Mouse (Mus musculus) midbrain, embryonic 11.5 days (tissue): Measurements from ENCODE around the gene Ssr1. TPM values are rescaled to one million over a fixed set of nuclear protein-coding genes. Genes with fewer than 3 reads are reported as not detected.

ENCODE experiments used
- ATAC-seq: fragments of 200-750 bp; cut with Nextera tagmentation; 2 replicates; pipeline ENCODE4 v1.8.0; 2017; ENCODE audit warnings: moderate TSS enrichment, moderate library complexity; ENCODE audit not compliant: low FRiP score
- DNase-seq: peaks from one replicate; pipeline ENCODE4 v3.0.0; 2015; ENCODE audit warnings: low spot score; ENCODE audit errors: missing footprints
- H3K27ac ChIP-seq: fragments of 300-500 bp; sonication (generic); 2 replicates; pipeline ENCODE4 v1.5.1; 2014; ENCODE audit warnings: low read depth, low read length
- H3K27me3 ChIP-seq: fragments of 300-500 bp; sonication (generic); 2 replicates; pipeline ENCODE4 v1.6.1; 2014; ENCODE audit warnings: mild to moderate bottlenecking, low read length, moderate library complexity, mixed read lengths; ENCODE audit not compliant: control insufficient read depth, insufficient read depth
- H3K36me3 ChIP-seq: fragments of 300-500 bp; sonication (generic); 2 replicates; pipeline ENCODE4 v1.6.1; 2014; ENCODE audit warnings: mild to moderate bottlenecking, low read length, moderate library complexity, mixed read lengths; ENCODE audit not compliant: control insufficient read depth, insufficient read depth
- H3K4me1 ChIP-seq: fragments of 300-500 bp; sonication (generic); 2 replicates; pipeline ENCODE4 v1.6.1; 2014; ENCODE audit warnings: low read length; ENCODE audit not compliant: control insufficient read depth, insufficient read depth
- H3K4me2 ChIP-seq: fragments of 300-500 bp; sonication (generic); 2 replicates; pipeline ENCODE4 v1.6.1; 2014; ENCODE audit warnings: mild to moderate bottlenecking, moderate library complexity
- H3K4me3 ChIP-seq: fragments of 300-500 bp; sonication (generic); 2 replicates; pipeline ENCODE4 v1.5.1; 2014; ENCODE audit warnings: low read depth, low read length
- H3K9ac ChIP-seq: fragments of 300-500 bp; sonication (generic); 2 replicates; pipeline ENCODE4 v1.6.1; 2014; ENCODE audit warnings: low read length
- H3K9me3 ChIP-seq: fragments of 300-500 bp; sonication (generic); 2 replicates; pipeline ENCODE4 v1.6.1; 2016; ENCODE audit warnings: low read length; ENCODE audit not compliant: control insufficient read depth
- WGBS: fragments of 180-500 bp; shearing (Covaris S2); extraction: QIAGEN DNeasy Blood & Tissue Kit; methylation state at CpG from one replicate; pipeline ENCODE4 v1.1.7; 2014; 5-methylcytosine and 5-hydroxymethylcytosine counted together
- polyA plus RNA-seq: library from polyadenylated mRNA; unstranded; fragments of >200 nt; fragmentation: Nextera tagmentation; extraction: Ambion mirVana; gene quantifications from 2 replicates; pipeline ENCODE4 v1.2.1, GENCODE M21; 2014

The Ssr1 gene
- polyA plus RNA-seq, 1 experiment from 2014 or later, result 114 TPM

DNA sequence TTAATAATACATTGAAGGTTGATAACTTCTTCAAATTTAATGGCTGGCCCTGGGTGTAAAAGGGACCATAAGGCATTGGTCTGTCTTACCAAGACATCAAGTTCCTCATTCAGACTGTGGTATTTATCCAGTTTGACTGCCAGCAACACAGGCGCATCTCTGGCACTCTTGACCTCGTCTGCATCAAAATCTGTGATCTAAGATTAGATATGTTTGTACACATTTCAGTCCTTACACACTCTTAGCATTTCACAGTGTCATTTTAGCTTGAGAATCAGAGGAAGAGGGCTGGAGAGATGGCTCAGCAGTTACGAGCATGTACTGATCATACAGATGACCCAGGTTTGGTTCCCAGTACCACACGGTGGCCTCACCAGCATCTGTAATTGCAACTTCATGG is 21.6 kb upstream of the Ssr1 start:
- H3K36me3 ChIP-seq, result no peaks in the 10 kb centered on the region

GRCm38 (mm10) chr13:38012436-38012835 is 18.4 kb upstream of the Ssr1 start:
- Histone ChIP-seq H3K9ac (no peak overlapping the region), H3K4me2 (no peak overlapping the region), H3K27ac (no peak overlapping the region), H3K4me1 (no peaks in the 10 kb centered on the region), H3K4me3 (no peak overlapping the region), H3K27me3 (no peaks in the 10 kb centered on the region), H3K36me3 (no peaks in the 10 kb centered on the region), H3K9me3 (no peaks in the 10 kb centered on the region)
- 87% methylated on average over 5 of the region's 5 CpGs for WGBS
- ATAC-seq (no peak), DNase-seq (no peak)

More for the DNA sequence above, 21.6 kb upstream of the Ssr1 start:
- Histone ChIP-seq H3K27me3 (no peaks in the 10 kb centered on the region), H3K4me1 (no peaks in the 10 kb centered on the region), H3K9ac (no peak overlapping the region), H3K27ac (no peak overlapping the region), H3K4me2 (no peak overlapping the region), H3K9me3 (no peaks in the 10 kb centered on the region), H3K4me3 (no peak overlapping the region)
- ATAC-seq (no peak), DNase-seq (no peak)
- 93% methylated on average over 4 of the region's 4 CpGs for WGBS

DNA sequence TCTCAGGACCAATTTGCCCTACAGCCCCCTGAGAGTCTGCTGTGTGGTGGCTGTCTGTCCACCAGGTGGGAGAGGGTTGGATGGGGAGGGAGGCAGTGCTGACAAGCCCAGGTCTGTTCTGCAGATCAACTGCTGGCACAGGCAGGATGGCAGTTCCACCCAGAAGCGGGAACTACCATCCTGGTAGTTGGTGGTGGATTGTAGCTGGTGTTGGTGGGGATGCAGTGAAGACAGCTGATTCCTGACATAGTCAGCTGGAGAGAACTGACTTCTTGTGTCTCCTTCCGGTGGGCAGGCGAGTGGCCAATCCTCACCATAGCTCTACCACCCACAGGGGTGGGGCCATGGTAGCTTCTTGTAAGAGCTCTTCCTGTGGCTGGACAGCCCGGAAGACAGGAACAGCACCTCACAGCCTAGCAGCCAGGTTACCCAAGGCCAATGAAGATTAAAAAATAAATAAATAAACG is 16.5 kb upstream of the Ssr1 start:
- WGBS, result 72% methylated on average over 5 of the region's 5 CpGs
- H3K9me3 ChIP-seq, result no peaks in the 10 kb centered on the region
- no peak overlapping the region for H3K9ac ChIP-seq
- H3K4me2 ChIP-seq, result no peak overlapping the region
- no peak overlapping the region for H3K27ac ChIP-seq
- no peaks in the 10 kb centered on the region for H3K4me1 ChIP-seq
- DNase-seq (no peak), ATAC-seq (no peak)
- H3K4me3 ChIP-seq, result no peak overlapping the region
- H3K36me3 ChIP-seq, result no peaks in the 10 kb centered on the region
- H3K27me3 ChIP-seq, result no peaks in the 10 kb centered on the region

DNA sequence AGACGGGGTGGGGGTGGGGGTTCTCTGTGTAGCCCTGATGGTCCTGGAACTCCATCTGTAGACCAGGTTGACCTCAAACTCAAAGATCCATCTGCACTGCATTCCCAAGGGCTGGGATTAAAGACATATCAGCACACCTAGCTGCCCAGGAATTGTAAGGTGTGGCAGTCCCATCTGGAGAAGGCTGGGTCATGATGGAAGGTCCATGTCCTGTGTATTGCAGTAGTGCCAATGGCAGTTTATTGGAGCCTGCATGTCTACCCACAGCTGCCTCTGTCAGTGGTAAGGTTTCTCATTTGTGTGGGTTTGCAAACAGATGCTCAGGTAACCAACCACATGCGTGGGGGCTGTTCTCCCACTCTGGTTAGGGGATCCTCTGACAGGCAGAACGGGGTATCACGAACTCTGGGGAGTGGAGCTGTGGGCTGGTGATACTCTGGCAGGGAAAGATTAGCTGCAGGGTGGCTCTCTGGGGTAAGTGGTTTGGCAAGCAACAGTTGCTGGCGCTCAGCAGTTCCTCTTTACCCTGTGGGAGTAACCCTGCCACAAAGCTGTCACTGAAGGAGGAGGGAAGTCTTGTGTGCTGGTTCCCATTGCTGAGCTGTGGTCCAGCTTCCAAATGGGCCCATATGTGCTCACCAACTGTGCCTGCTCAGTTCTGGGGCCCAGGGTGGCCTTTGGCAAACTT is 15.8 kb upstream of the Ssr1 start:
- H3K9me3 ChIP-seq, result no peaks in the 10 kb centered on the region
- 86% methylated on average over 5 of the region's 5 CpGs for WGBS
- H3K9ac ChIP-seq, result no peak overlapping the region
- no peaks in the 10 kb centered on the region for H3K27me3 ChIP-seq
- no peak overlapping the region for H3K27ac ChIP-seq
- H3K4me3 ChIP-seq, result no peak overlapping the region
- no peak for DNase-seq
- ATAC-seq, result no peak
- H3K4me2 ChIP-seq, result no peak overlapping the region
- no peaks in the 10 kb centered on the region for H3K36me3 ChIP-seq
- H3K4me1 ChIP-seq, result no peaks in the 10 kb centered on the region

DNA sequence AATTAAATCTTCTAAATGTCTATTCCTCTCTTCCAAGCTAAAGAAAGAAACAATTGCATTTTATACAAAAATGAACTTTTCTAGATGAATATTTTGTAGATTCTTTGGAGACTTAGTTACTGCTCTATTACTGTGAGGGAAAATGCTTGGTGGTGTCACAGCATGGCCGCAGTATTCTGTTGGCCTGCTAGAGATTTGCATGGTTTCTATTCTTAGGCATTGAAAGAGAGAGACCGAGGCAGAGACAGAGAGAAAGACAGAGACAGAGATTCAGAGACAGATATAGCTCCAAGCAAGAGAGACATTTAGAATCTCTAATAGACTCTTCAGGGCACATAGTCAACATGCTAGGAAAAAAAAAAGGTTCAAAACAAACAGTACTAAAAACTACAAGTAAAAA is 14.0 kb upstream of the Ssr1 start:
- Histone ChIP-seq H3K4me1 (no peaks in the 10 kb centered on the region), H3K36me3 (no peaks in the 10 kb centered on the region), H3K4me3 (no peak overlapping the region), H3K27ac (no peak overlapping the region), H3K9ac (no peak overlapping the region), H3K27me3 (no peaks in the 10 kb centered on the region), H3K4me2 (no peak overlapping the region), H3K9me3 (no peaks in the 10 kb centered on the region)
- 92% methylated on average over 2 of the region's 2 CpGs for WGBS
- ATAC-seq (no peak), DNase-seq (no peak)

DNA sequence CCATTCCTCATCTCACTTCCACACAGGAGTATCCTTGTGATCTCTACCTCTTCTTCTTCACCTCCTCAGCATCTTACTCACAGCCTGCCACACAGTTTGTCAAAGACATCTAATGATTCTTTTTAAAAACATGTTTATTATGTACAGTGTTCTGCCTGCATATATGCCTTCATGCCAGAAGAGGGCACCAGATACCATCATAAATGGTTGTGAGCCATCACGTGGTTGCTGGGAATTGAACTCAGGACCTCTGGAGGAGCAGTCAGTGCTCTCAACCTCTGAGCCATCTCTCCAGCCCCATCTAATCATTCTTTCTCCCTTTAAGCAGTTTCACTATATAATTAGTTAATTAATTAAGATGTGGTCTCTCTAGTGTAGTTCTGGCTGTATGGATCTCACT is 8.4 kb upstream of the Ssr1 start:
- H3K4me1 ChIP-seq, result no peaks in the 10 kb centered on the region
- no peak overlapping the region for H3K9ac ChIP-seq
- DNase-seq (no peak), ATAC-seq (no peak)
- H3K27me3 ChIP-seq, result no peaks in the 10 kb centered on the region
- no peaks in the 10 kb centered on the region for H3K36me3 ChIP-seq
- no peaks in the 10 kb centered on the region for H3K9me3 ChIP-seq
- no peak overlapping the region for H3K4me3 ChIP-seq
- 35% methylated on average over 1 of the region's 1 CpGs for WGBS
- H3K27ac ChIP-seq, result no peak overlapping the region
- H3K4me2 ChIP-seq, result no peak overlapping the region

- Histone ChIP-seq H3K4me1 (no peaks in the 10 kb centered on the region), H3K27me3 (no peaks in the 10 kb centered on the region), H3K36me3 (no peaks in the 10 kb centered on the region), H3K27ac (no peak overlapping the region), H3K9me3 (no peaks in the 10 kb centered on the region), H3K9ac (no peak overlapping the region), H3K4me3 (no peak overlapping the region), H3K4me2 (no peak overlapping the region)
- DNase-seq, result no peak
- WGBS, result 66% methylated on average over 3 of the region's 3 CpGs
- no peak for ATAC-seq
Measured at GRCm38 (mm10) chr13:37999713-38000112, 5.7 kb upstream of the Ssr1 start.

DNA sequence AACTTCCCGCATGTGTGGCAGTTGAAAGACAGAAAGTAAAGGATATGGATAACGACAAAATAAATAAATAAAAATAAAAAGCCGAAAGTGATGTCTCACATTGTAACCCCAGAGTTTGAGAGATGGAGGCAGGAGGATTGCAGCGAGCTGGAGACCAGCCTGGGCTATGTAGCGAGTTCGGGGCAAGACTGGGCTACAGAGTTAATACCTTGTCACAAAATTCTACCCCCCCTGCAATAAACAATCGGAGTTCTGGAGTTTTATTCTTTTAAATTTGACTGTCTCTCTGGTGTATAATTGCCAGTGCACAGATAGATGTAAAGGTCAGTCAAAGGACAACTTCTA is 360 bp upstream of the Ssr1 start:
- Histone ChIP-seq H3K9ac (peak overlapping the region; percentile 93), H3K27ac (no peak overlapping the region; the same call in 1 of the 2 replicates), H3K36me3 (peaks cover 3% of the 10 kb centered on the region; the same call in 1 of the 2 replicates), H3K9me3 (no peaks in the 10 kb centered on the region), H3K27me3 (no peaks in the 10 kb centered on the region), H3K4me1 (peaks cover 5% of the 10 kb centered on the region), H3K4me2 (peak overlapping the region; percentile 42), H3K4me3 (peak overlapping the region; percentile 89)
- WGBS, result 27% methylated on average over 7 of the region's 7 CpGs
- ATAC-seq, result peak; percentile 71
- peak; percentile 89 for DNase-seq

- DNase-seq, result no peak
- H3K27ac ChIP-seq, result peak overlapping the region; percentile 85
- no peak for ATAC-seq
Measured at GRCm38 (mm10) chr13:37993376-37993703, 677 bp downstream of the Ssr1 start.

More at GRCm38 (mm10) chr13:37993376-37993703, 677 bp downstream of the Ssr1 start:
- Histone ChIP-seq H3K4me1 (peaks cover 5% of the 10 kb centered on the region), H3K4me2 (peak overlapping the region; percentile 78), H3K9ac (peak overlapping the region; percentile 93), H3K27me3 (no peaks in the 10 kb centered on the region), H3K36me3 (peaks cover 9% of the 10 kb centered on the region; the same call in 1 of the 2 replicates), H3K9me3 (no peaks in the 10 kb centered on the region), H3K4me3 (peak overlapping the region; percentile 89)
- WGBS, result under 1% methylated on average over 17 of the region's 17 CpGs
